In the genomic region with DNA sequence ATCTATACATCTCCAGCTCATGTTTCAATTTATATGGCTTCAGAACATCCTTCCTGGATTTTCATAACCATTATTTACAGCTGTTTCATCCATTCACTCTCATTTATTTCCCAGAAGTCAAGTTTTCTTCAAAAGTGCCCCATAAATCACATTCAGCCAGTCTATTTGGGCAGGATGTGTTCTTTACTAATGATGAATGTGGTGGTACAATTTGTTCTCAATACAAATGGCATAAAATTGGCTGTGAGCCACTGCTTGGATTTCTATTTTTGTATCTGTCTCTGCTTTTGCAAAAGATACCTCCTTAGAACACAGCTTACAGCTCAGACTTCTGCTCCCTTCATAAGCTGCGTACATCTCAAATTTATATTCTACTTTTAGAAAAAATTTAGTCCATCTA, we compare ENCODE assay signal across 21 mouse cellular contexts. TPM values are rescaled to one million over a fixed set of nuclear protein-coding genes. Genes with fewer than 3 reads are reported as not detected.
DNase-seq lines count a peak whose midpoint lies in the region; ATAC-seq lines count a peak whose summit lies in the region.
"Had no signal": no experiment of that assay in that cellular context is flagged by ENCODE, and none has a peak within 500 bp of the region (broad histone marks: within the 10 kb centered on the region; RNA-seq: fewer than 3 reads in every experiment).

No protein-coding gene starts in this region.

- no peaks in the 10 kb centered on the region for H3K9me3 ChIP-seq in hindbrain, embryonic 14.5 days (ENCODE audit: control insufficient read depth, low read length)
- H3K9me3 ChIP-seq in hindbrain, embryonic 13.5 days: no peaks in the 10 kb centered on the region
- H3K9me3 ChIP-seq: embryonic facial prominence, embryonic 15.5 days; heart, embryonic 12.5 days; megakaryocyte, embryonic 14.5 days; midbrain, embryonic 15.5 days had no signal

- no peaks in the 10 kb centered on the region for H3K36me3 ChIP-seq in hindbrain, embryonic 14.5 days (replicated peaks; ENCODE audit: control insufficient read depth, insufficient read depth)
- no peaks in the 10 kb centered on the region for H3K36me3 ChIP-seq in hindbrain, embryonic 13.5 days
- H3K36me3 ChIP-seq: embryonic facial prominence, embryonic 15.5 days; heart, embryonic 12.5 days; midbrain, embryonic 15.5 days had no signal

- ATAC-seq in hindbrain, embryonic 14.5 days (ENCODE audit: low FRiP score): no peak
- ATAC-seq in hindbrain, embryonic 13.5 days (ENCODE audit: low FRiP score): no peak
- ATAC-seq: activated CD4-positive, CD25-positive, alpha-beta regulatory T cell, adult 4 months; CD4-positive, CD25-positive, alpha-beta regulatory T cell, adult 4 months; hindbrain, postnatal 0 days; intestine, postnatal 0 days; midbrain, embryonic 15.5 days had no signal

- no peak overlapping the region for H3K4me3 ChIP-seq in hindbrain, embryonic 14.5 days (replicated peaks; ENCODE audit: low read length)
- H3K4me3 ChIP-seq in hindbrain, embryonic 13.5 days: no peak overlapping the region
- H3K4me3 ChIP-seq: embryonic facial prominence, embryonic 15.5 days; gastrocnemius, adult 2 months; heart, embryonic 12.5 days; megakaryocyte, embryonic 14.5 days; midbrain, embryonic 15.5 days had no signal

- no peak overlapping the region for H3K4me2 ChIP-seq in hindbrain, embryonic 14.5 days (replicated peaks)
- no peak overlapping the region for H3K4me2 ChIP-seq in hindbrain, embryonic 13.5 days
- H3K4me2 ChIP-seq: embryonic facial prominence, embryonic 15.5 days; heart, embryonic 12.5 days; midbrain, embryonic 15.5 days had no signal

- H3K27me3 ChIP-seq in hindbrain, embryonic 14.5 days (ENCODE audit: control insufficient read depth, insufficient read depth, low read length): no peaks in the 10 kb centered on the region
- H3K27me3 ChIP-seq in hindbrain, embryonic 13.5 days: no peaks in the 10 kb centered on the region
- H3K27me3 ChIP-seq: embryonic facial prominence, embryonic 15.5 days; heart, embryonic 12.5 days; midbrain, embryonic 15.5 days had no signal

- 91% methylated on average over 1 of the region's 1 CpGs for WGBS in hindbrain, embryonic 14.5 days
- 94% methylated on average over 1 of the region's 1 CpGs for WGBS in hindbrain, embryonic 13.5 days

- peaks cover 8% of the 10 kb centered on the region; the same call in 1 of the 2 replicates for H3K4me1 ChIP-seq in hindbrain, embryonic 14.5 days (replicated peaks; ENCODE audit: control insufficient read depth, insufficient read depth, low read length)
- H3K4me1 ChIP-seq in hindbrain, embryonic 13.5 days (replicated peaks): peaks cover 6% of the 10 kb centered on the region; the same call in 1 of the 2 replicates
- H3K4me1 ChIP-seq: embryonic facial prominence, embryonic 15.5 days; heart, embryonic 12.5 days; megakaryocyte, embryonic 14.5 days had no signal

- H3K27ac ChIP-seq in hindbrain, embryonic 14.5 days: no peak overlapping the region
- H3K27ac ChIP-seq in hindbrain, embryonic 13.5 days: no peak overlapping the region
- H3K27ac ChIP-seq: embryonic facial prominence, embryonic 15.5 days; gastrocnemius, adult 2 months; hindbrain, postnatal 0 days; midbrain, embryonic 15.5 days had no signal

- intact Hi-C loops in left cerebral cortex, postnatal 14 days (cut with DNase I): no loop called here

- H3K9ac ChIP-seq in hindbrain, embryonic 14.5 days: no peak overlapping the region
- H3K9ac ChIP-seq in hindbrain, embryonic 13.5 days: no peak overlapping the region
- H3K9ac ChIP-seq: embryonic facial prominence, embryonic 15.5 days; heart, embryonic 12.5 days; midbrain, embryonic 15.5 days had no signal

- peak; percentile 26 to 51 for DNase-seq in adrenal gland, adult (ENCODE audit: inconsistent age in 2 of 2, low spot score in 1 of 2)
- DNase-seq in adrenal gland, adult 2 months: no peak
- DNase-seq in hindbrain, embryonic 14.5 days (ENCODE audit: low spot score): peak; percentile 36
- peak; percentile 25 to 63 for DNase-seq in left cerebral cortex, postnatal 14 days (ENCODE audit: low spot score in 2 of 2)
- no peak for DNase-seq in left cerebral cortex, adult 11 months (ENCODE audit: low spot score)
- DNase-seq in lung, postnatal 14 days: peak; percentile 20
- no peak for DNase-seq in right cerebral cortex, postnatal 10 days (ENCODE audit: low spot score in 2 of 2)
- DNase-seq: gastrocnemius, adult 2 months; heart, postnatal 36 days; left cerebral cortex, postnatal 4 days; liver; right cerebral cortex, postnatal 4 days had no signal

RNA-seq across cellular contexts. Expression of a gene that starts 32.7 kb away (rescaled TPM):
- 10 to 100 TPM; 40.7 to 41.1 TPM for total RNA-seq in adrenal gland, adult 2 months (2021)
- 3.3 and 3.8 TPM in 2 replicates for polyA plus RNA-seq in adrenal gland, adult 2 months (2012; rRNA removed)
- polyA plus RNA-seq in hindbrain, embryonic 14.5 days (2014; fragmentation: Nextera tagmentation; extraction: Ambion mirVana): 108 and 117 TPM in 2 replicates
- polyA plus RNA-seq in hindbrain, embryonic 13.5 days (2015; fragmentation: Nextera tagmentation; extraction: Ambion mirVana): 146 and 151 TPM in 2 replicates
- total RNA-seq in left cerebral cortex, postnatal 14 days (2021): 10 to 100 TPM; 32.9 to 35.9 TPM

Comparison
In these comparisons a context has a peak if more than half of its experiments do, and no peak if none do; other contexts are left out.
1. DNase-seq: peak in adrenal gland, adult (2 of 2), hindbrain, embryonic 14.5 days (single experiment), left cerebral cortex, postnatal 14 days (2 of 2) and lung, postnatal 14 days (single experiment); none in adrenal gland, adult 2 months (single experiment), left cerebral cortex, adult 11 months (single experiment) and right cerebral cortex, postnatal 10 days (0 of 2).
2. RNA of a gene that starts 32.7 kb away (polyA plus RNA-seq): 146 to 151 TPM in hindbrain, embryonic 13.5 days and 108 to 117 TPM in hindbrain, embryonic 14.5 days; 3.3 to 3.8 TPM in adrenal gland, adult 2 months; every median in the first group is over 10 times any median in the second.